Mouse (Mus musculus): ENCODE data around the gene Slc38a4.

Slc38a4 gene

DNA sequence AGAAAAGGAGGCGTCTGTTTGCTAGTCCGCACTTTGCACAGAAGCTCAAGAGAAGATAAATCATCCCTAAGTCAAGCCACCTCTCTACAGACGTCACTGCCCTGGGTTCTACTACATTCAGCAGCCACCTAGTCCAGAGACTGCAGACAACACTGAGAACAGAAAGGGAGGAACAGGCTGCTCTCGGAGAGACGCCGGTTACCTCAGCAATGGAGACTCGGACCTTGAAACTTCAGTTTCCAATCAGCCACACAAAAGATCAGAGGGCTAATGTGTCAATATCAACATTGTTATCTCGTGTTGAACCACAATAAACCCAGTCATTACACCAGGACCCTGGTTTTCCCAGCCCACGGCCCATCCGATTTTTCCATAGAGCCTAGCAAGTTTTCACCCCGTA, 36.4 kb downstream of the Slc38a4 start:
- no peak for DNase-seq (ENCODE audit: low read depth, low spot score)

DNA sequence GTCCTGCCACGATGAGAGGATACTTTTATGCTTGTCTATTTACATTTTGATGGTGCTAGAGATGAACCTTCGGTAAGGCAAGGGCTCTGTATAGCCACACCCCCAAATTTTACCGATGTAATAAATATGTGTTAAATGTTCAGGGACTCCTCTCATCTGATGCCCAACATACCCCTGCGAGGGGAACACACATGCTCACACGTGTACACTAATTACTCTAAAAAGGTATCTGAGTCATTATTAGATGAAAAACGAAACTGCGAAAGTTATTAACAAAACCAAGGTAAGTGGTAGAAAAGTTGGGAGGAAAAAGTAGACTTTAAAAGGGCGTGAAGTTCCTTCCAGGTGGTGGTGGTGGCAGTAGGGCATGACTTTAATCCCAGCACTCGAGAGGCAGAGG, 38.6 kb downstream of the Slc38a4 start:
- no peak for DNase-seq (ENCODE audit: low read depth, low spot score)

DNA sequence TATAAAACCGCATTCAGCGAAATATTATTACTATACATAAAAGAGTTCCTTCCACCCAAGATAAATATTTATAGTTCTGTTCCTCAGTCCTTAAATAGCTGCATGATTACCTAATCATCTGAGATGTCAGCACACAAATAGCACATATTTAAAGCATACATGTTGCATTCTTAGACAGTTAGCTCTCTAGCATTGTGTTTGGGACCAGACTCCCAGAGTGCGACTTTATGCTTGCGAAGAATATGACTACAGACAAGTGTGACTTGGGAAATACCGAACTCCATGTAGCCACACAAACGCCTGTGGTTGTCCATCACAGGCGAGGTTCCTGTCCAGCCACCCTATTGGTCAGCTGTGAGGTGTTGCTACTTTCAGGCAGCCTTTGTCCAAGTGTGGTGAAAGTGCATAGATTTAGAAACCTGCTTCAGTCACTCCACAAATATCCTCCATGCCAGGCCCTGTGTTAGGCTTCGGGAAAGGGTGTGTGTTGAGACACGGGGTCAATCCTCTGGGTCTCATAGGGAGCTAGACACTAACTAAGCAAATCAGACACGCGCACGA, 40.6 kb downstream of the Slc38a4 start:
- no peak for DNase-seq (ENCODE audit: low read depth, low spot score)

DNA sequence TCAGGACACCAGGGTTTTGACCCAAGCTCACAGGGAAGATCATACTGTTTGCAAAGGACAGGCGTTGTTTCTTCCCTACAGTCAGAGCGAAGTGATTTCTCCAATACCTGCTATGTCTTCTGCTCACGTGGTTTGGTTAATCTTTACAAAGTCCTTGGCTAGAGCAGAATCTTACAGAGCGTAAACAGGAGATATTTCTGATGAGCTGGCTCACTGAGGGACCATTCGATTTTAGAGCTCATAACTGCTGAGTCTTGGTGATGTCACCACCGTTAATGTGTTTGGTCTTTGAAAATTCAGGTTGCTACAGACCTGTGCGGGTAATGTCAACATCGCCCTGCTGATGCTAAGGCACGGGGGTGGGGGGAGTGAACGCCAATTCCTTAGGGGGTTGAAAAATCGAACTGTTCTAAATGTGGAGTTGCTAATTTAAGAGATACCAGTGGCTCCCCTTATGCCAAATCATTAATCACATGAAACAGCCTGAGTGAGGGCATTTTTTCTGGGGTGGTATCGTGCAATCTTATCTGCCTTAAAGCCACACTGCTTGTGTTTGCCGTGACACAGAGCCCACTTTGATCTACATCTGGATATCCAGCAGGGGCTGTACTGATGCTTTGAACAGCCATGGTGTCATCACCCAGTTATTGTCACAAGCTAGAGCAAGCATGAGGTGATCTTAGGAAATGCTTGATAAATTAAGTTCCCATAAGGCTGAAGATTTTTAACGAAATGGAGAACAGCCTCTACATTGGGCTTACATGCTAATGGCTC, 44.0 kb downstream of the Slc38a4 start:
- no peak for DNase-seq (ENCODE audit: low read depth, low spot score)

DNA sequence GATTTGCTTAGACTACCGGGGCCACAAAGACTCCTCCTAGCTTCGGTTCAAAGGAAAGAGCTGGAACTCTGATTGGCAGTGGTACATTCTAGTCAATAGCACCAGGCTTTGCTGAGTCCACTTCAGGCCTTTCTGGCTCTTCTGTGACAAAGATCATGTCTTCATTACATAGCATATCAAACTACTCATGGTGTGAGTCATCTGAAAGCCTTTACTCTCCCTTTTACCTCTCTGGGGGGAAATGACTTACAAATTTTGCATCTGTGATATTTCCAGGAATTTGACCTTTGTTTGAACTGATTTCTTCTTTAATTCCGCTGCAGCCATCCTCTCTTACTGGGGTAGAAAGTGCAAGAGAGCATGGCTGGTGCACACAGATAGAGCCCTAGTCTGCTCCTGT, 46.5 kb downstream of the Slc38a4 start:
- DNase-seq (ENCODE audit: low read depth, low spot score) = no peak

DNA sequence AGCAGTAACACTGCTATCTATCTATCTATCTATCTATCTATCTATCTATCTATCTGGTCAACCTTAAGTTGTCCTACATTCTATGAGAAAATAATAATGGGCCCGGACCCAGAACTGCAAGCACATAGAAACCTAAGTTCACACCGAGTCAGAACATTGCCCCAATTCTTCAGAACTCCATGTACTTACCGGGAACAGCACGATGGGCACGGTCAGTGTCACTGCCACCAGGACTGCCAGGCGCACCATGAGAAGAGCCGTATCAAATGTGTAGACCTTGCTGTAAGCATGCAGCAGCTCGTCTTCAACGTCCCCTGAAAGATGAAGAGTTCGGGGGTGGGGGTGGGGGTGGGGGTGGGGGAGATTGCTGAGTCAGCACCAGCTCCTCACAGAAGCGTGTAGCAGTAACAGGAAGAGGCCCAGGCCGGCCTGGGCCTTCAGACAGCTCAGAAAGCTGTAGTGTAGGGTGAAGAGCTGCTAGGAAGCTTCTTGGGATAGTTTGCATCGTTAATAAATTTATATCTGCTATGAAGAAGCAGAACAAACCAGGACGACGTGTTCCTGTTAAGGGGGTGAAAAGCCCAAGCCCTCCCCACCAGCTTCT, 50.0 kb downstream of the Slc38a4 start:
- no peak for DNase-seq (ENCODE audit: low read depth, low spot score)

DNA sequence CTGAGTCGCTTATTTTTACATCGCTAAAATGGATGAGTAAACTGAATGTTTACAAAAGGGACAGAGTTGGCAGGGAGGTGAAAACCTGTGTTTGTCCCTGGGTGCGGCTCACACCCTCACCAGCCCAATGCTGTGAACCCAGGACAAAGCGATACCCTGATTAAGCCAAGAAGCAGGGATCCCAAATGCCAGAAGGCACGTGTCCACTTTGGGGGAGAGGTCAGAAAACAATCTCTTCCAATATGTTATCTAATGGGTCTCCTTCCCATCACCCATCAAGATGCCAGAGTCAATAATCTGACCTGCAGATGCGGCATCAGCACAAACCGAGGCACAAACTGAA, 51.3 kb downstream of the Slc38a4 start:
- DNase-seq (ENCODE audit: low read depth, low spot score) = no peak

DNA sequence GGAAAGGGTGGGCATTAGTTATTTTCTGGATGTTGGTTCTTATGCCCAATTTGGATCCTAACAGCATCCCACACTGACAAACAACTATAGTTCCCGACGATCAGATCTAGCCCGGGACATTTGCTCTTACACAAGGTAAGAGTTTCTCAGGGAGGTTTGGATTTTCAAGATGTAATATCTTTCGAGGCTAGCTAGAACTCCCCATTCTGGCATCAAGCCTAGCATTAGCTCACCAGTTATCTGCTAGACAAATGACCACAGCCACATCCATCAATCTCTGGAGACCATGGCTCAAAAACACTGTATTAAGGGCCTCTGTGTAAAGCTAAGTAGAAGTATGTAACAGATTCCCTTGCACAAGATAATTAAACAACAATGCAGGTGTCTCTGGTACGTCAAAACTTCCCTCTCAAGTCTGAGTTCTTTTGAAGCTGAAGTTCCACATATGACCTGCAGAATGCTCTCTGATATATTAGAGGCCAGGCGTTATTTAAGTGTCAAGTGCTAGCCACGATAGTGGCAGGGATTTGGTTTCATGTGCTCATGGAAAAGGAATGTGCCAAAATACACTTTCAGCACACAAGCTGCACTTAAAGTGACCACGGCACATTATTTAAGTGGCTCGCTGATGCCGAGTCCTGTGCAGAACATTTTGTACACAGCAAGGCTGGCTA, 51.8 kb downstream of the Slc38a4 start:
- no peak for DNase-seq (ENCODE audit: low read depth, low spot score)

DNA sequence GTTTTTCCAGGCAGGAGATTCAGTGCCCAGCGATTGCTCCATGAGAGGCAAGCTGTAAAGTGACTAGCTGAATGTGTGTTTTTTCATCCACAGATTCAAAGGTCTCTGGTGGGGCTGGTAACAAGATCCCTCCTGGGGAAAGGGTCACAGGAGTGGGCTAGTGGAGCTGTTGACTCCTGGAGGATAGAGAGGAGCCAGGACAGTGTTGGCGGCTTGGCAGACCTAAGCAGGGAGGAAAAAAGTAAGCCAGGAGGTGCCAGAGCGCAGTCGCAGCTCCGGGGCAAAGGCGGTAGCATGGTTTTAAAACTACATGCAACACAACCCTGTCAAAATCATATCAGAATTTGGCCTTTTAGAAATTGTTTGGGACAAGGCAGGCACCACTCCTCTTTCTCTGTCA, 52.6 kb downstream of the Slc38a4 start:
- no peak for DNase-seq (ENCODE audit: low read depth, low spot score)

DNA sequence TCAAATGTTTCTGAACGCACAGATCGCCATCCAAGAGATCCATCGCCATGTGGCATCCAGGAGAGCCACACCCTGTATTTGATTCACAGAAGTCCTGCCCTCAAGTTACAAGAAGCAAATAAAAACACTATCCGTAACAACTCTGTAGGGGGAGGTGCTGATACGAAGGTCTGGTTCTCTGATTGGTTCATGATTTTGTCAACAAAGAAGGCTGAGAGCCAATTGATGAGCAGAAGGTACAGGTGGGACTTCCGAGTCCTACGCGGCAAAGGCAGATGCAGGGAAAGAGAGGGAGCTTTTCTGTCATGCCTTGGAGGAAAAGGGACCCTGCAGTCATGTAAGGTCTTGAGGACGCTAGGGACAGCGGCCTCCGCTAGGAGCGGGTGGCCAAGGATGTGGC, 53.0 kb downstream of the Slc38a4 start:
- no peak for DNase-seq (ENCODE audit: low read depth, low spot score)

DNA sequence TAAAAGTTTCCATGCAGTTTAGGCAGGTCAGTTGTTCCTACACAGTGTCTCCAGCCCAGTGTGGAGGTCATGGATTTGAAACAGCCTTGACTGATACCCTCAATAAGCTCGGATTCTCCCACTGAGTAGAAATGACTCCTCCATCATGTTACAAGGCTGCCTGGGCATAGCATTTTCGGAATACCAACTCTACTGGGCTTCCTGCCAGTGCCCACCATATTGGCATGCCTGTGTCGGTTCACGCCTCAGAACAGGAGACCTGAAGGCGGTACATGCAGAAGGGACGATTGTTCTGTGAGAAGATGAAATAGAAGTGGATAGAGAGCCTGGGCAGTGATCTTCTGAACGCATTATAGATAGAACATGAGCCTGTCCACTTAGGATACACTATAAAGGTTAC, 53.9 kb downstream of the Slc38a4 start:
- no peak for DNase-seq (ENCODE audit: low read depth, low spot score)

DNA sequence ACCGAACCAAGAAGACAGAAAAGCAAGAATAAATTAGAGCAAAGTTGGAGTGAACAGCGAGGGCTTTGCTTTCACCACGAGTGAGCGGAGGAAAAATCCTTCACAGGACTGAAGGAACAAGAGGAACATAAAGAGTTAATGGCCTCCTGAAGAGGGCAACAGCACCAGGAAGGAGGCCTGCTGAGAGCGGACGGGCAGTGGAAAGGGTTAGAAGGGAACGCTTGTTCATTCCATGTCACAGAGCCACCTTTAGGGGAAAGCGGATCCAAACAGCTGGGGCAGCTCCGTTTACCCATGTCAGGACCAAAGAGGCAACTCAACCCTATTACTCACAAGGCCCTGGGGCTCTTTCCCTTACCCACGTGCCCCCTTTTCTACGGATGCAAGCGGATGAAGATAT, 54.3 kb downstream of the Slc38a4 start:
- DNase-seq (ENCODE audit: low read depth, low spot score) = no peak

DNA sequence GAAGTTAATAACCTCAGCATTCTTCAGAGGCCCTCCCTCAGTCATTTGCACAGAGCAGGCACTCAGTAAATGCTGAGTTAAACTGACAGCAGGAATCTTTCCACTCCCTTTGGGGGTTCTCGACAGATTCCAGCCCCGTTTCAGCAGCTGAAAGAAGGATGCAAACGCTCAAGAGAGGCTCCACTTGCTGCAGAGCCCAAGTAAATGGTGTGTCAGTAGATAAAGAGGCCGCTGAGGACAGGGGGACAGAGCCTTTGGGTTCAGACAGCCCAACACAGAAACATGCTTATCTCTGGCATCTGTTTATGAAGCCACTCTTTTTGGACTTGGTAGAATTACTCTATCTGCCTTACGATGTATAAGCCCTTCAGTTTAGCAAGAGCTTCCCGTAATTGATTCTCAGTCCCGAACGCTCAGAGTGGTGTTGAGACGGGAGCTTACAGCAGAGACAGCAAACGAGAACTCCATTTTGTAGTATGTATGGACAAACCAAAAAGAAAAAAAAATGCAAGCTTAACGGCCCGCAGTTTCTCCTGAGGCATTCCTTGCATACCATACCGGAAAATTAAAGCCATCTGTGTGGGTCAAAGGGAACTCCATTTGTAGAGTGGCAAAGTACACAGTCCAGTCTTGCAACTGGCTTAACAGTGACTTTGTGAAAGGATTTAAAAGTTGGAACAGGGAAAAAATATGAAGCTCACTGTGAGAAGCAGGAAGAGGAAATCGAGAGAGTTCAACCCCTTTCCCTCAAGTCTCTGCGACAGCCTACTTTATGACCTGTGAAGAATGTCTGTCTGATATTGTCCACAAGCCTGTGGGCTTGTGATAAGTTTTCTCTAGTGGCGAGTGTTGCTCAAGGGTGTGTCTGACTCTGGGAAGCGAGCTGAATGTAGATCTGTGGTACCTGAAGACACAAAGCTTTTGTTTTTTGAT, 55.2 kb downstream of the Slc38a4 start:
- no peak for DNase-seq (ENCODE audit: low read depth, low spot score)

DNA sequence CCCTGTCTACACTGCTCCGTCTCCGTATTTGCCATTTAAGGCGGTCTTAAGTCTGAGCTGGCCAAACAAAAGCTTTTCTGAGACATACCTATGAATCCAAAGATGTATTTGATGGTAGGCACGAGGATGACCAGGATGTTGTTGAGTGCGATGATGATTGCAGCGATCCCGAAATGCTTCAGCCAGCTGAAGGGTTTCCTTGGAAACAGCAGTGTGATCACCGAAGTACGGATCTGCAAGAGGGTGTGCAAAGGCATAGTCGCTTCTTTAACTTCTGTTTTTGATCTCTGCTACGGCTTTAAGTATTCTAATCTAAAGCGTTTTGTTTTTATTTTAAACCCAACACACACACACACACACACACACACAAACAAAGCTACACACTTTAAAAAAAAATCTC, 56.4 kb downstream of the Slc38a4 start:
- peak; percentile 28 for DNase-seq (ENCODE audit: low read depth, low spot score)

DNA sequence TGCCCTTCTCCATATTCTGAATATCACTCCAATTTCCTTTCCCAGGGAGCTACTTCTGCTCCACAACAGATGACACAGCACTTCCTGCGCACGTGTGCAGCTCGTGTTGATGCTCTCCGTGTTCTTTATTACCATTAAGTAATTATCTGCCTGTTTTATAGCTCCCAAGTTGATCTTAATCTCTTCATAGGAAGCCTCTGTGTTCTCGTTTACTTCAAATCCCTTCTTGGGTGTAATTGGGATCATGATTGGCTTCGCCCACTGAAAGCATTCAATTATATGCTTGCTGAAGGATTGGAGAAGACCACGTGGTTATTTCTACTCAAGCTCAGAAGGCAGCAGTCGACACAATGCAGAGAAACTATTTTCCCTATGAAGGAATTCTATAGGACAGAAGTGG, 70.1 kb downstream of the Slc38a4 start:
- DNase-seq (ENCODE audit: low read depth, low spot score) = no peak

DNA sequence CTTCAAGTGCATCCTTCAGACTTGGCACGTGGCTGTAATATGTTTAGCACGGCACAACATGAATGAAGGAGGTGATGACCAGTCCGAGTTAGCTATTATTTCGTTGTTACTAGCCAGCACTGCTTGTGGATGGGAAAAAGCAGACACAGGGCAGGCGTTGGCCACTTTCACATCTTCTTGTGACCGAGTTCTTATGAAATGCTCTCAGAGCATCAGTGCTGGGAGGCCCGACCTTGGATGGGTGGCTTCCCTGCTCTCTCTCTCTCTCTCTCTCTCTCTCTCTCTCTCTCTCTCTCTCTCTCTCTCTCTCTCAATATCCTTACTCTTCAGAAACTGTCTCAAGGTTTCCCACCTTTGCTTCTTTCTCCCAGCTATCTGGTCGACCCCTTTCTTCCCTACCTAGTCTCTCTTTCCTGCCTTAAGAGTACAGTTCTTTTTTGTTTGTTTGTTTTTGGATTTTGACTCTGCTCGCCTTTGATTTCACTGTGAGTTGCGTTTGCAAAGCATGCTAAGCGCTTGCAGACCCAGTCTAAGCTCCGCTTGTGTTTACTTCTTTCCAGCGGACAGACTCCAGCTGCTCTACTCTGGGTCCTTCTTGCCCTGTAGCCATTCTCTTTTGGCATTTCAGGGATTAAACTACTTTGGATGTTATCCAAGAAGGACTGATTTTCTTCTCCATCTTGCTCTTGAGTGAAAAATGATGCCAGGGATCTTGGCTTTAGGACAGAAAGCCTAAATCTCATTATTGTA, 72.0 kb downstream of the Slc38a4 start:
- DNase-seq (ENCODE audit: low read depth, low spot score) = no peak

DNA sequence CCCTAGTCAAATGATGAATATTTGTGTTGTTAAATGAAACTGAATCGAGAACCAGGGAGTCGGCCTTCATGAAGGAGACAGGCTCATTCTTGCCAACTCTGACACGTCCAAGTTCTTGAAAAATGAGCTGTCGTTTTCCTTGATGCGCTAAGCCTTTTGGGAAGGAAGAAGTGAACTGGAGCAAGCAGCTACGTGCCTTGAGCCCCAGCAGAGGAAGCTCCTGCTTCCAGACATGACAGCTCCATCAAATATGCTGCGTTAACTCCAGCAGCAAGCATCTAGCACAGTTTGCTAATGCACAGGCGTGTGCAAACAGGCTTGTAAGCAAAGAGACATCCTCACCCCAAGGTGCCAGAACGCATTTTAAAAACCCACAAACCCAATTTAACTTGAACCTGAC, 80.6 kb downstream of the Slc38a4 start:
- no peak for DNase-seq (ENCODE audit: low read depth, low spot score)

DNA sequence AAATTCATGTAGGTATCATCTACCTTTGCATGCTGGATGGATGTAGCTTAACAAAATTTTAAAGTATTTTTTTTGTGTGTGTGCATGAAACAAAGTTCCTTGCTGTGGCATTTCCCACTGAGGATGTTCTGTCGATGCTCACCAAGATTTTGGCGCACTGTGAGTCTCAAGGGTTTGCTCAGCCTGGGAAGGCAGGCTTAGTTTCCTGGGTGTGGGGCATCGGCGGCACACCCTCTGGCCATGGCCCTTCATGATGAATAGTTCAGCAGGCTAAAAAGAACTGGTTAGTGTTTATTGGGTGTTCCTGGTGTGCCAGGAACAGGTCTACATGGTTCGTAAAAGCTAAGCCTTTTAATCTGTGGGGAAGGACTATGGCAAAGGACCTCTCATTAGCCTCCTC, 81.6 kb downstream of the Slc38a4 start:
- no peak for DNase-seq (ENCODE audit: low read depth, low spot score)

DNA sequence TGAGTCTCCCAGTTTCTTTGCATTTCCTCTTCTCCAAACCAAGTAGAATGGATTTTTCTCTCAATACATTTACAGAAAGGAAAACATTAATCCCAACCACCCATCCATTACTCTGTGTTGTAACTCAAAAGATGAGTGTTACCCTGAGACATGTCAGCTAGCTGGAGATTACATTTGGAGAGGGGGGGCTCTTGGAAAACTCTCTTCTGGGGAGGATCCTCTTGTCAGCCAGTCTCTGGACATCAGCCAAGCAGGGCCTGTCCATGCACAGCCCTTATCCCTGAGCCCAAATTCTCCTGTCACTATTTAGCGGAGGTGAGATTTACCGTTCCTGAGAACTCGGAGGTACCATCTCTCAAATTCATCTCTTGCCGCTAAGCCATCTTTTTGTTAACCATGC, 82.4 kb downstream of the Slc38a4 start:
- no peak for DNase-seq (ENCODE audit: low read depth, low spot score)

DNA sequence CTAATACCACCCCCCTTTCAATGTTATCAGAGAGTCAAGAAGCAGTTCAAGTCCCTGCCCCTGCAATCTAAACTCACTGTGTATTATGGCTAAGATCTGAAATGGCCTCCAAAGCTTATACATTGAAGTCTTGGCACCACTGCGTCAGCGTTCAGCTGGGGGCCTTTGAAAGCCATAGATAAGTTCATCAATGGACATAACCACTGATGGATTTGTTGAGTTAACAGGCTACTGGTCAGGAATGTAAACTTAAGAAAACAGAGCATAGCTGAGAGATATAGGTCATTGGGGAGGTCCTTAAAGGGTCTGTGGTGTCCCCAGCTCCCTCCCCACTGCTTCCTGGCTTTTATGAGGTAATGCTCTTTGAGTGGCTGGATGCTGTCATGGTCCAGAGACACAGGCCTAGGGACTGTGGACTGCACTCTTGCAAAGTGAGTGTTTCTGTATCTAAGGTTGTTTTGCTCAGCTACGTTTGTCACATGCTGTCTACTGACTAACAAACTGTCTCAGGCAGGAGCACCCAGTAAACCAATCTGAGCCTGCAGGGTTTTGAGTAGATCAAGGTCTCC, 83.0 kb downstream of the Slc38a4 start:
- no peak for DNase-seq (ENCODE audit: low read depth, low spot score)

DNA sequence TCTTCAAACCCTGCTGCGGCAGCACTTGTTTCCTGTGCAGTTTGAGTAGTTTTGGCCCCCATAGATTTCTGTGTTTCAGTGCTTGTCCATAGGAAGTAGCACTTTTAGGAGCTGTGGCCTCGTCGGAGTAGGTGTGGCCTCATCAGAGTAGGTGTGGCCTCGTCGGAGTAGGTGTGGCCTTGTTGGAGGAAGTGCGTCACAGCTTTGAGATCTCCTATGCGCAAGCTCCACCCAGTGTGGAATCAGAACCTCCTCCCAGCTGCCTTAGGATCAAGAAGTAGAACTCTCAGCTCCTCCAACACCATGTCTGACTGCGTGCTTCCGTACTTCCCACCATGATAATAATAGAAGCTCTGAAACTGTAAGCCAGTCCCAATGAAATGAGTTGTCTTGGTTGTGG, 83.8 kb downstream of the Slc38a4 start:
- no peak for DNase-seq (ENCODE audit: low read depth, low spot score)

Measured in telencephalon, adult 2 months (tissue).